Mouse (Mus musculus) G1E (cell line): ENCODE measurements at regions not wholly inside any gene's neighbourhood (a gene's known extent, or its start where the extent isn't known, plus 50 kb on each side); places are given as distances from the start of the nearest gene placed in this dataset.

Experiments
- CTCF ChIP-seq: IDR thresholded peaks from 2 replicates; pipeline ENCODE4 v1.5.1; 2012; ENCODE audit warnings: low read depth, low read length, inconsistent platforms, mixed read lengths
- GATA1 ChIP-seq: IDR thresholded peaks from 2 replicates; pipeline ENCODE4 v1.6.1; 2012; ENCODE audit warnings: borderline replicate concordance, low read length, inconsistent platforms, mixed read lengths
- GATA2 ChIP-seq: IDR thresholded peaks from 2 replicates; pipeline ENCODE4 v1.6.1; 2012; ENCODE audit warnings: low read depth, low read length, inconsistent platforms, borderline replicate concordance
- POLR2AphosphoS5 ChIP-seq: IDR thresholded peaks from 2 replicates; pipeline ENCODE4 v1.6.1; 2012; ENCODE audit warnings: low read depth, low read length, inconsistent platforms; ENCODE audit not compliant: insufficient replicate concordance
- TAL1 ChIP-seq: conservative IDR thresholded peaks from 2 replicates; pipeline ENCODE4 v1.6.1; 2012; ENCODE audit warnings: low read depth, low read length, inconsistent platforms, mixed read lengths

DNA sequence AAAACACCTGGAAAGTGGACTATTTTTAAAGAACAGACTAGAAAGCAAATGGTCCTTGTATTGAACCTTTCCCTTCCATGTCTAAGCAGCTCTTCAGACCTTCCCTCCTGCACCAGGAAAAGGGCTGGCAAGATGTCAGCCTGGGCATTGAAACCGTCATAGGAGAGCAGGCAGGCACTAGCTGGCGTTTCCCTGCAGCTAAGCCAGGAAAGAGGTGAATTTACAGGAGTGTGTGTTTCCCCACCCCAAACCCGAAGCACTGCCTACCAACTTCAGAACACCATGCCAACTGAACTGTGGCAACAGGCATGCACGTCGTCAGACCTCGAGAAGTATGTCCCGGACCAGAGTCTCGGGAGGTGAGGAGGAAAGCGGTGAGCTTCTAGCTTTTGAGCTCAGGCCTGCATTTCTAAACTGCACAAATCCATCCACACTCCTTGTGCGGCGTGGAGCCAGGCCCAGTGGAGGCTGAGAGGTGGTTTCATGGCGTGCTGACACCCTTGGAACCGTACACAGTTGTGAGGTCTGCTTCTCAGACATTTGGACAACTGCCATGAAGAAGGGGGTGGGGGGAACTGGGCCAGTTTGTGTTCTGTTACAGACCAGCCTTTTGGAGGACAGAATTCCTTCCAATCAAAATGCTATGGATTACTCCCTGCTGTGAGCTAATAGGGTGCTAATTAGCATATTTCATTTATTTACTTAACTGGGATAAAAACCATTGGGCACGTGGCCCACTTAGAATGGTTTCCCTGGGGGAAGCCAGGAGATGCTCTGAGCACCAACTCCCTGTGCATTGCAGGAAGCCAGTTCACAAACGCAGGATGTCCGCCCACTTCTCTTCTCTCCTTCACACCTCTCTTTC lies 211.6 kb downstream of the Ttll7 start:
- no peak for TF ChIP-seq CTCF
- no peak for TF ChIP-seq GATA1
- TF ChIP-seq POLR2AphosphoS5, result no peak
- no peak for TF ChIP-seq GATA2
- TF ChIP-seq TAL1, result no peak
